Mouse (Mus musculus) frontal cortex, postnatal 25 days (tissue): ENCODE data around the gene Slc9a3.

Source experiments
- DNase-seq, 2 experiments: peaks; one replicate each; pipeline ENCODE4 v3.0.0; 2022; ENCODE audit warnings: low spot score in 2 of 2

Gene Slc9a3

GRCm38 (mm10) chr13:74144120-74144884 lies 23.0 kb downstream of the Slc9a3 start:
- no peak for DNase-seq

GRCm38 (mm10) chr13:74145983-74146622 lies 24.8 kb downstream of the Slc9a3 start:
- DNase-seq, result no peak

- DNase-seq, result no peak
Measured at GRCm38 (mm10) chr13:74147327-74147726, 26.1 kb downstream of the Slc9a3 start.

GRCm38 (mm10) chr13:74166348-74167056 lies 45.2 kb downstream of the Slc9a3 start:
- peak in 1 of 2 experiments; percentile 26 for DNase-seq

- DNase-seq, result no peak
Measured at GRCm38 (mm10) chr13:74167057-74167413, 45.8 kb downstream of the Slc9a3 start.

- DNase-seq, result no peak
Measured at GRCm38 (mm10) chr13:74167492-74167891, 46.2 kb downstream of the Slc9a3 start.

GRCm38 (mm10) chr13:74169446-74170164 lies 48.3 kb downstream of the Slc9a3 start:
- no peak for DNase-seq

- no peak for DNase-seq
Measured at GRCm38 (mm10) chr13:74172036-74172435, 50.8 kb downstream of the Slc9a3 start.

- DNase-seq, result no peak
Measured at GRCm38 (mm10) chr13:74183011-74183695, 61.9 kb downstream of the Slc9a3 start.

GRCm38 (mm10) chr13:74192613-74193012 lies 71.4 kb downstream of the Slc9a3 start:
- DNase-seq, result no peak

GRCm38 (mm10) chr13:74196451-74196850 lies 75.2 kb downstream of the Slc9a3 start:
- no peak for DNase-seq

- peak; percentile 82 to 86 for DNase-seq
Measured at GRCm38 (mm10) chr13:74208317-74208985, 87.2 kb downstream of the Slc9a3 start, which contains the start of gene Exoc3. TSS of gene Exoc3 (minus strand) at chr13:74208732.

- no peak for DNase-seq
Measured at GRCm38 (mm10) chr13:74208986-74209345, 87.7 kb downstream of the Slc9a3 start.

- DNase-seq, result no peak
Measured at GRCm38 (mm10) chr13:74218441-74218840, 97.2 kb downstream of the Slc9a3 start.
